Mouse (Mus musculus) lung, postnatal 0 days (tissue): ENCODE measurements around the gene Nomo1.

Source experiments
- CTCF ChIP-seq: IDR thresholded peaks from 2 replicates; pipeline ENCODE4 v1.5.1; 2016; ENCODE audit warnings: antibody characterized with exemption, mild to moderate bottlenecking
- EP300 ChIP-seq: IDR thresholded peaks from 2 replicates; pipeline ENCODE4 v1.6.1; 2016; ENCODE audit warnings: antibody characterized with exemption, mild to moderate bottlenecking, control low read depth

DNA sequence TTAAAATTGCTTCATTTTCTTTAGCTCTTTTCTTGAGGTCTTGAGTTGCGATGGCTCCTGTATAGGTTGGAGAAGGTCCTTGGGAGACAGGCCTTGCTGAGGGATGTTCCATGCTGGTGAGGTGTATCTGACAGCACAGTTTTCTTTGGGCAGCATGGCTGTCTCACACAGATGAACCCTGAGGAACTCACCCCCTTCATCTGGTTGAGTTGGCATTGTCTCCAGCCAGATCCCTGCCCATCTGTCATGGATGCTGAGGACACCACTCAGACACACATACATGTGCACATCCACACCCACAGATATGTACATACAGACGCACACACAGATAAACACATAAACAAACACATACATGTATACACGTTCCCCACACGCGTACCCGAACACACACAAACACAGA, 29.8 kb downstream of the Nomo1 start:
- TF ChIP-seq CTCF, result no peak
- no peak for TF ChIP-seq EP300
